Mouse (Mus musculus): ENCODE data around the gene Kmt5b. TPM values are rescaled to one million over a fixed set of nuclear protein-coding genes. Genes with fewer than 3 reads are reported as not detected.

The Kmt5b gene
- total and polyA plus RNA-seq, 3 experiments, result 14.9 to 23.9 TPM; not detected in 1

- Histone ChIP-seq H3K9ac (ENCODE audit: control insufficient read depth, low read depth, low read length, poor library complexity, severe bottlenecking) (no peak overlapping the region), H3K9me3 (replicated peaks; ENCODE audit: insufficient read depth, low read length) (no peaks in the 10 kb centered on the region), H3K4me1 (ENCODE audit: control insufficient read depth in 1 of 2, insufficient read depth in 2 of 2, low read length in 2 of 2) (peaks cover 0 to 4% of the 10 kb centered on the region in 2 experiments; a peak in 1 of 4 replicates), H3K79me2 (ENCODE audit: control insufficient read depth, insufficient read depth, low read length, poor library complexity) (peaks cover 25% of the 10 kb centered on the region), H3K4me3 (ENCODE audit: control insufficient read depth in 1 of 2, insufficient read depth in 1 of 2, low read depth in 2 of 2, low read length in 2 of 2) (no peak overlapping the region), H3K27me3 (ENCODE audit: control insufficient read depth in 1 of 2, insufficient read depth in 2 of 2, low read length in 2 of 2) (no peaks in the 10 kb centered on the region), H3K27ac (ENCODE audit: control insufficient read depth, low read depth, low read length) (no peak overlapping the region), H3K36me3 (ENCODE audit: control insufficient read depth in 1 of 2, insufficient read depth in 2 of 2, low read length in 2 of 2) (peaks cover 0 to 11% of the 10 kb centered on the region in 2 experiments; a peak in 2 of 4 replicates)
- no peak for TF ChIP-seq KAT2A (conservative IDR thresholded peaks at IDR 0.05; ENCODE audit: low read depth, low read length)
- no peak for TF ChIP-seq USF2 (IDR thresholded peaks at IDR 0.05; ENCODE audit: borderline replicate concordance in 1 of 2, insufficient read depth in 1 of 2, low read depth in 1 of 2, low read length in 2 of 2)
- no peak for TF ChIP-seq ZMIZ1 (IDR thresholded peaks at IDR 0.05; ENCODE audit: low read depth, low read length)
- TF ChIP-seq CTCF (IDR thresholded peaks at IDR 0.05 in 2 of 3, conservative IDR thresholded peaks at IDR 0.05 in 1 of 3; ENCODE audit: control insufficient read depth in 1 of 3, insufficient read depth in 1 of 3, low read depth in 2 of 3, low read length in 3 of 3, poor library complexity in 1 of 3, severe bottlenecking in 1 of 3), result no peak
- TF ChIP-seq RCOR1 (IDR thresholded peaks at IDR 0.05; ENCODE audit: low read depth, low read length), result no peak
- no peak for TF ChIP-seq CHD2 (IDR thresholded peaks at IDR 0.05; ENCODE audit: low read length)
- no peak for TF ChIP-seq NRF1 (IDR thresholded peaks at IDR 0.05; ENCODE audit: insufficient read depth, low read depth, low read length, poor library complexity, severe bottlenecking)
- TF ChIP-seq SMC3 (IDR thresholded peaks at IDR 0.05; ENCODE audit: low read depth, low read length), result no peak
- TF ChIP-seq E2F4 (IDR thresholded peaks at IDR 0.05; ENCODE audit: borderline replicate concordance, low read depth, low read length), result no peak
- no peak for TF ChIP-seq GABPA (IDR thresholded peaks at IDR 0.05; ENCODE audit: low read depth, low read length)
- TF ChIP-seq ZNF384 (IDR thresholded peaks at IDR 0.05; ENCODE audit: low read depth, low read length), result no peak
- DNase-seq (ENCODE audit: low read depth, low spot score), result peak; percentile 27
Observed at GRCm38 (mm10) chr19:3853891-3854290, 86.7 kb downstream of the Kmt5b start.

- Histone ChIP-seq H3K4me1 (ENCODE audit: control insufficient read depth in 1 of 2, insufficient read depth in 2 of 2, low read length in 2 of 2) (peaks cover 0 to 4% of the 10 kb centered on the region in 2 experiments; a peak in 1 of 4 replicates), H3K79me2 (ENCODE audit: control insufficient read depth, insufficient read depth, low read length, poor library complexity) (peaks cover 27% of the 10 kb centered on the region), H3K27me3 (ENCODE audit: control insufficient read depth in 1 of 2, insufficient read depth in 2 of 2, low read length in 2 of 2) (no peaks in the 10 kb centered on the region), H3K36me3 (ENCODE audit: control insufficient read depth in 1 of 2, insufficient read depth in 2 of 2, low read length in 2 of 2) (peaks cover 0 to 11% of the 10 kb centered on the region in 2 experiments; a peak in 2 of 4 replicates), H3K4me3 (ENCODE audit: control insufficient read depth in 1 of 2, insufficient read depth in 1 of 2, low read depth in 2 of 2, low read length in 2 of 2) (no peak overlapping the region), H3K9ac (ENCODE audit: control insufficient read depth, low read depth, low read length, poor library complexity, severe bottlenecking) (no peak overlapping the region), H3K27ac (ENCODE audit: control insufficient read depth, low read depth, low read length) (no peak overlapping the region), H3K9me3 (replicated peaks; ENCODE audit: insufficient read depth, low read length) (no peaks in the 10 kb centered on the region)
- TF ChIP-seq POLR2AphosphoS5 (IDR thresholded peaks at IDR 0.05; ENCODE audit: borderline replicate concordance, low read depth, low read length) (no peak), GATA1 (IDR thresholded peaks at IDR 0.05; ENCODE audit: low read depth, low read length) (no peak)
- no peak for DNase-seq (ENCODE audit: low read depth, low spot score)
Observed at GRCm38 (mm10) chr19:3855091-3855490, 87.9 kb downstream of the Kmt5b start.

GRCm38 (mm10) chr19:3855601-3856000 is 88.4 kb downstream of the Kmt5b start:
- Histone ChIP-seq H3K9ac (ENCODE audit: control insufficient read depth, low read depth, low read length, poor library complexity, severe bottlenecking) (no peak overlapping the region), H3K27ac (ENCODE audit: control insufficient read depth, low read depth, low read length) (no peak overlapping the region)
- no peak for DNase-seq (ENCODE audit: low read depth, low spot score)
- TF ChIP-seq MAFK (IDR thresholded peaks at IDR 0.05; ENCODE audit: borderline replicate concordance, low read depth, low read length), result no peak
- no peak for TF ChIP-seq RCOR1 (IDR thresholded peaks at IDR 0.05; ENCODE audit: low read depth, low read length)
- TF ChIP-seq CTCF (IDR thresholded peaks at IDR 0.05 in 2 of 3, conservative IDR thresholded peaks at IDR 0.05 in 1 of 3; ENCODE audit: control insufficient read depth in 1 of 3, insufficient read depth in 1 of 3, low read depth in 2 of 3, low read length in 3 of 3, poor library complexity in 1 of 3, severe bottlenecking in 1 of 3), result no peak
- no peak for TF ChIP-seq POLR2AphosphoS5 (IDR thresholded peaks at IDR 0.05; ENCODE audit: borderline replicate concordance, low read depth, low read length)
- TF ChIP-seq SMC3 (IDR thresholded peaks at IDR 0.05; ENCODE audit: low read depth, low read length), result no peak
- TF ChIP-seq ZC3H11A (IDR thresholded peaks at IDR 0.05; ENCODE audit: low read depth, low read length), result no peak
- no peak for TF ChIP-seq EP300 (IDR thresholded peaks at IDR 0.05; ENCODE audit: low read depth in 1 of 2, low read length in 2 of 2)
- no peak for TF ChIP-seq CHD1 (IDR thresholded peaks at IDR 0.05; ENCODE audit: low read depth, low read length)
- no peak for TF ChIP-seq ELF1 (IDR thresholded peaks at IDR 0.05; ENCODE audit: low read depth, low read length)
- TF ChIP-seq TBP (IDR thresholded peaks at IDR 0.05; ENCODE audit: low read depth, low read length), result no peak
- TF ChIP-seq KAT2A (conservative IDR thresholded peaks at IDR 0.05; ENCODE audit: low read depth, low read length), result no peak
- no peak for TF ChIP-seq ZKSCAN1 (IDR thresholded peaks at IDR 0.05; ENCODE audit: low read depth, low read length)
- no peak for TF ChIP-seq UBTF (IDR thresholded peaks at IDR 0.05; ENCODE audit: borderline replicate concordance, insufficient read depth, low read depth, low read length)
- no peak for TF ChIP-seq POLR2AphosphoS2 (IDR thresholded peaks at IDR 0.05; ENCODE audit: low read length)
- no peak for TF ChIP-seq MAX (IDR thresholded peaks at IDR 0.05; ENCODE audit: low read length)
- no peak for TF ChIP-seq ZNF384 (IDR thresholded peaks at IDR 0.05; ENCODE audit: low read depth, low read length)
- no peak for TF ChIP-seq TCF12 (IDR thresholded peaks at IDR 0.05; ENCODE audit: low read depth, low read length)

More at GRCm38 (mm10) chr19:3855601-3856000, 88.4 kb downstream of the Kmt5b start:
- Histone ChIP-seq H3K9me3 (replicated peaks; ENCODE audit: insufficient read depth, low read length) (no peaks in the 10 kb centered on the region), H3K36me3 (ENCODE audit: control insufficient read depth in 1 of 2, insufficient read depth in 2 of 2, low read length in 2 of 2) (peaks cover 0 to 9% of the 10 kb centered on the region in 2 experiments; a peak in 2 of 4 replicates), H3K4me1 (ENCODE audit: control insufficient read depth in 1 of 2, insufficient read depth in 2 of 2, low read length in 2 of 2) (peaks cover 0 to 4% of the 10 kb centered on the region in 2 experiments; a peak in 1 of 4 replicates), H3K4me3 (ENCODE audit: control insufficient read depth in 1 of 2, insufficient read depth in 1 of 2, low read depth in 2 of 2, low read length in 2 of 2) (no peak overlapping the region), H3K79me2 (ENCODE audit: control insufficient read depth, insufficient read depth, low read length, poor library complexity) (peaks cover 27% of the 10 kb centered on the region), H3K27me3 (ENCODE audit: control insufficient read depth in 1 of 2, insufficient read depth in 2 of 2, low read length in 2 of 2) (no peaks in the 10 kb centered on the region)
